Mouse (Mus musculus) thymus, postnatal 0 days (tissue): ENCODE data around the gene Ccdc159. TPM values are rescaled to one million over a fixed set of nuclear protein-coding genes. Genes with fewer than 3 reads are reported as not detected.

Source experiments
- DNase-seq: peaks from one replicate; pipeline ENCODE4 v3.0.0-alpha.2; 2015; ENCODE audit warnings: low spot score
- polyA plus RNA-seq: library from polyadenylated mRNA; unstranded; fragments of >200 nt; fragmentation: Nextera tagmentation; extraction: Ambion mirVana; gene quantifications from 2 replicates; pipeline ENCODE4 v1.2.1, GENCODE M21; 2015

Gene Ccdc159
- polyA plus RNA-seq, result 0.24 and 0.40 TPM in 2 replicates

- peak; percentile 41 for DNase-seq
Measured at GRCm38 (mm10) chr9:21927208-21927753, at the start of gene Ccdc159, which contains the start of gene Tmem205. Ccdc159 (plus strand) TSS chr9:21927471. Tmem205 (minus strand) TSS chr9:21927556.

- no peak for DNase-seq
Measured at GRCm38 (mm10) chr9:21889229-21889628, 38.0 kb upstream of the Ccdc159 start.

- peak; percentile 75 for DNase-seq
Measured at GRCm38 (mm10) chr9:21901223-21901820, 25.9 kb upstream of the Ccdc159 start.

GRCm38 (mm10) chr9:21904031-21904430 lies 23.2 kb upstream of the Ccdc159 start:
- no peak for DNase-seq

- peak; percentile 31 for DNase-seq
Measured at GRCm38 (mm10) chr9:21908216-21908615, 19.1 kb upstream of the Ccdc159 start.

- DNase-seq, result peak; percentile 22
Measured at GRCm38 (mm10) chr9:21909474-21910223, 17.6 kb upstream of the Ccdc159 start.

- no peak for DNase-seq
Measured at GRCm38 (mm10) chr9:21916851-21917492, 10.3 kb upstream of the Ccdc159 start.

GRCm38 (mm10) chr9:21917493-21918034 lies 9.7 kb upstream of the Ccdc159 start:
- no peak for DNase-seq

- peak; percentile 98 for DNase-seq
Measured at GRCm38 (mm10) chr9:21918035-21918592, 9.2 kb upstream of the Ccdc159 start, which contains the start of gene Rab3d. Rab3d (minus strand) TSS chr9:21918192.

GRCm38 (mm10) chr9:21918692-21919384 lies 8.4 kb upstream of the Ccdc159 start:
- no peak for DNase-seq

- DNase-seq, result no peak
Measured at GRCm38 (mm10) chr9:21923036-21923435, 4.2 kb upstream of the Ccdc159 start.

- no peak for DNase-seq
Measured at GRCm38 (mm10) chr9:21923490-21924098, 3.7 kb upstream of the Ccdc159 start.

GRCm38 (mm10) chr9:21924099-21924493 lies 3.2 kb upstream of the Ccdc159 start:
- DNase-seq, result no peak

GRCm38 (mm10) chr9:21925034-21925433 lies 2.2 kb upstream of the Ccdc159 start:
- no peak for DNase-seq

GRCm38 (mm10) chr9:21925506-21925905 lies 1.8 kb upstream of the Ccdc159 start:
- no peak for DNase-seq

- DNase-seq, result no peak
Measured at GRCm38 (mm10) chr9:21926155-21926554, 1.1 kb upstream of the Ccdc159 start.

- DNase-seq, result no peak
Measured at GRCm38 (mm10) chr9:21926784-21927183, 487 bp upstream of the Ccdc159 start.

- DNase-seq, result no peak
Measured at GRCm38 (mm10) chr9:21929208-21929607, 1.9 kb downstream of the Ccdc159 start.

- no peak for DNase-seq
Measured at GRCm38 (mm10) chr9:21932006-21932405, 4.7 kb downstream of the Ccdc159 start.

GRCm38 (mm10) chr9:21932445-21933137 lies 5.3 kb downstream of the Ccdc159 start:
- DNase-seq, result no peak
